Mouse (Mus musculus) embryonic fibroblast, embryonic 13.5 days (primary cell): ENCODE results near the gene Trim10.

Source experiments
- CTCF ChIP-seq: IDR thresholded peaks from 2 replicates; pipeline ENCODE4 v1.5.1; 2011; ENCODE audit warnings: mild to moderate bottlenecking, control low read depth, low read length, moderate library complexity, borderline replicate concordance; ENCODE audit not compliant: insufficient read depth
- POLR2A ChIP-seq: IDR thresholded peaks from 2 replicates; pipeline ENCODE4 v1.6.1; 2011; ENCODE audit warnings: low read depth, mild to moderate bottlenecking, control low read depth, low read length, moderate library complexity

GRCm38 (mm10) chr17:36914108-36914507 is 44.7 kb downstream of the Trim10 start:
- TF ChIP-seq CTCF (peak; percentile 32; the same call in 1 of the 2 replicates), POLR2A (no peak)
